Mouse (Mus musculus): ENCODE measurements around the gene Spag6. TPM values are rescaled to one million over a fixed set of nuclear protein-coding genes. Genes with fewer than 3 reads are reported as not detected.

Spag6 gene
- total RNA-seq (2021): under 1 TPM; 0.56 to 0.57 TPM

GRCm38 (mm10) chr2:18693871-18694610 is at the start of gene Spag6:
Gene Spag6, plus strand, starts transcription at chr2:18694032.
- DNase-seq: peak; percentile 78

GRCm38 (mm10) chr2:18648563-18648962 is 45.3 kb upstream of the Spag6 start:
- no peak for DNase-seq

- DNase-seq: no peak
These were observed 39.0 kb upstream of the Spag6 start for GRCm38 (mm10) chr2:18654821-18655220.

- no peak for DNase-seq
These were observed 29.8 kb upstream of the Spag6 start for GRCm38 (mm10) chr2:18664003-18664402.

GRCm38 (mm10) chr2:18671041-18671440 is 22.8 kb upstream of the Spag6 start:
- no peak for DNase-seq

GRCm38 (mm10) chr2:18672133-18672765 is 21.6 kb upstream of the Spag6 start, which contains the start of gene Commd3:
Gene Commd3, plus strand, starts transcription at chr2:18672384.
- DNase-seq: peak; percentile 98

- DNase-seq: no peak
These were observed 21.1 kb upstream of the Spag6 start for GRCm38 (mm10) chr2:18672766-18673164.

GRCm38 (mm10) chr2:18673766-18674165 is 20.1 kb upstream of the Spag6 start:
- no peak for DNase-seq

- no peak for DNase-seq
These were observed 19.5 kb upstream of the Spag6 start for GRCm38 (mm10) chr2:18674193-18674902.

GRCm38 (mm10) chr2:18675681-18676456 is 18.0 kb upstream of the Spag6 start:
- DNase-seq: no peak

GRCm38 (mm10) chr2:18676457-18676935 is 17.3 kb upstream of the Spag6 start:
- DNase-seq: peak; percentile 84

- DNase-seq: no peak
These were observed 16.8 kb upstream of the Spag6 start, which contains the start of gene Bmi1 for GRCm38 (mm10) chr2:18676936-18677491. Gene Bmi1, plus strand, starts transcription at chr2:18677018.

GRCm38 (mm10) chr2:18677631-18678471 is 16.0 kb upstream of the Spag6 start:
- DNase-seq: peak; percentile 57

- no peak for DNase-seq
These were observed 14.1 kb upstream of the Spag6 start for GRCm38 (mm10) chr2:18679701-18680100.

- no peak for DNase-seq
These were observed 13.3 kb upstream of the Spag6 start for GRCm38 (mm10) chr2:18680501-18680900.

GRCm38 (mm10) chr2:18680961-18681360 is 12.9 kb upstream of the Spag6 start:
- DNase-seq: peak; percentile 72

GRCm38 (mm10) chr2:18684062-18684461 is 9.8 kb upstream of the Spag6 start:
- no peak for DNase-seq

GRCm38 (mm10) chr2:18686386-18686785 is 7.4 kb upstream of the Spag6 start:
- DNase-seq: no peak

- no peak for DNase-seq
These were observed 6.9 kb upstream of the Spag6 start for GRCm38 (mm10) chr2:18686826-18687519.

- DNase-seq: no peak
These were observed 6.1 kb upstream of the Spag6 start for GRCm38 (mm10) chr2:18687671-18688170.
